Mouse (Mus musculus) fat pad, adult 2 months (tissue): ENCODE measurements around the gene Actr3.
"Not testable (repeated sequence)": the region's sequence is repeated elsewhere in the genome, so short reads cannot be mapped to it uniquely, and the experiment has no call there.

Experiments used
- DNase-seq: peaks from one replicate; pipeline ENCODE4 v3.0.0-alpha.2; 2011; ENCODE audit warnings: low read depth, low spot score; ENCODE audit errors: extremely low read depth

The Actr3 gene

GRCm38 (mm10) chr1:125438826-125439225 is 3.3 kb upstream of the Actr3 start:
- no peak for DNase-seq

GRCm38 (mm10) chr1:125437927-125438326 is 2.4 kb upstream of the Actr3 start:
- no peak for DNase-seq

DNA sequence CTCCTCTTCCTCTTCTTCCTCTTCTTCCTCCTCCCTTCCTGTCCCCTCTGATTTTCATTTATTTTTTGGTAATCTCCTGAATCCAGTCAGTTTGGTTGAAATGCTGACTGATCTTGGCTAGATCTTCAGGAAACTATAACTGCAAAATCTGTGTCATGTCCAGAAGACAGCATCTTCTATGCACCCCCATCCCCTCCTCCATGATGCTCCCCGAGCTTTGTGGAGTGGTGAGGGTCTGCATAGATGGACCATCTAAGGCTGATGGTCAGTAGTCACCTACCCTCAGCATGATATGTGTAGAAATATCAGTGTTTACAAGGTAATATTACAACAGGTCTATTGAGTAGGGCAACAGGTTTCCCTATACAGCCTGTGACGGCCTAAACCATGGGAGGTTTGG is 1.6 kb upstream of the Actr3 start:
- no peak for DNase-seq

DNA sequence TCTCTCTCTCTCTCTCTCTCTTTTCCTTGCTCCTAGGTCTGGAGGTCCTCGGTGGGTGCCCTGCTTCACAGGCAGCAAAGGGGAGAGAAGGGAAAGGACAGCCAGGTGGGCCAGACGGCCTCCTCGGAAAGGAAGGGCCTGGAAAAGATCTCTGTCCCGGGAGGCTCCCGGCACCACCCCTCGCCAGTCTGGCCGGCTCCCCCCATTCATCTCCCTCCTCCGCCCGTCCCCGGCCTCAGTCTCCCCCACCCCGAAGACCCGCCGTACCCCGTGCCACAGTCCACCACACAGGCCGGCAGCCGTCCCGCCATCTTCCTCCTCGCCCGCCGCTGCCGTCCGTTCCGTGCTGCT is 534 bp downstream of the Actr3 start:
- no peak for DNase-seq

- no peak for DNase-seq
Measured at GRCm38 (mm10) chr1:125434485-125435001, 984 bp downstream of the Actr3 start.

DNA sequence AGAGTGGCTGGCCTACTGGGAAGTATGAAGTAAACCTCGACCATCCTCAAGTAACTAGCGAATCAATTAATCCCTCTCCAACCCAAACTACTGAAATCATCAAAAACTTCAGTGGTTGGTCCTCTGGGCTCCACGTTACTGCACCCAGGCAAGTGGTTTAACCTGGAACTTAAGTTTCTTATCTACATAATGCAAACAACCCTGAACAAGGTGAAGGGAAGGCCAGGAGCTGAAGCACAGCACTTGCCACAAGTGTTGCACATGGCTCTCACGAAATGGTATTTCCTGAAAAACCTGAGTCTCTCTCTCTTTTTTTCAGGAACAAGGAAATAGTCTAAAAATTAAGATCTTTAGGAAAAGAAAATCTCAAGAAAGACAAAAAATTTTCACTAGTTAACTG is 4.2 kb downstream of the Actr3 start:
- DNase-seq = no peak

DNA sequence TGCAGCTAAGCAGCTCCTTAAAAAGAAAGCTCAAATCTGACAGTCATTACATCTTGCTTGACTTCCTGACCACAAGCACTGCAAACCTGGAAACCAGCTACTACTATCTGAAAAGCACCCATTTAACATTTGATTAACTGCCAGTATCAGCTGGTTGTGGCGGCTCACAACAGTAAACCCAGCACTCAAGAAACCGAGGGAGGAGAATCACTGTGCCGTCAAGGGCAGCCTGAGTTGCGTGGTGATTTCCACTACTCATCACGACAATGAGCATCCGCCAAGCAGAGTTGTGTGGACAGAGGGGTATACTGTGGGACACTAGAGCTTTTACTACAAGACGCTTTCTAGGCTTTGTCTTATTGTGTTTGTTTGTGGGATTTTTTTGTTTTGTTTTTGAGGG is 4.8 kb downstream of the Actr3 start:
- DNase-seq = no peak

DNA sequence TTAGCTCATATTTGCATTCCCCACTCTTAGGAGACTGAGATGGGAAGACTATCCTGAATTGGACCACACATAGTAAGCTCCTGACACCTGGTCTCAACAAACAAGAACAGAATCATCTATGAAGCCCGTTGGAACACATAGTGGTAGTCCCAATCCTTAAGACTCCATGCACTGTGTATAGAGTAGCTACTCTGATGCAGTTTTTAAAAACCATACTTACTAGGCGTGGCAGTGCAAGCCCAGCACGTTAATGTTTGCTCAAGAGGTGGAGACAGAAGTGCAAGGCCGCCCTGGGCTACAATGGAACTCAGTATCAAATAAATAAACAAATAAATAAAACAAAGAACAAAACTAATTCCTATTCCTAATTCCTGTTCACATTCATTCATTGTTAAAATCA is 5.5 kb downstream of the Actr3 start:
- no peak for DNase-seq

DNA sequence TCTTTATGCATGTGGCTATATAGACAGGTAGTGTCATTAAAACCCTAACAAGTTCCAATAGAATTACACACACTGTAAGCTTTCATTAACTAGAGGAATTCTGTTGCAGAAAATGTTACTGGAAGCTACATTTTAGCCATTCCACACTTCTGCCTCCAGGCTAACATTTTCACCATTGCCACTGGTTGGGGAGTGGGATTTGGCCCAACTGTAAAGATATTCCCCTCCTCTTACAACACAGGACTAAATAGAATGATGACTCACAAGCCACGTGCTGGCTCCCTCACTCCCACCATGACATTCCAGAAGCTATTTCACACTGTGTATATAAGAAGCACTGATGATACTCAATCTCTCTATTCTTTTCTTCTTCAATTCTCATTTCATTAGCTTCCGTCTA is 7.2 kb downstream of the Actr3 start:
- DNase-seq = no peak

DNA sequence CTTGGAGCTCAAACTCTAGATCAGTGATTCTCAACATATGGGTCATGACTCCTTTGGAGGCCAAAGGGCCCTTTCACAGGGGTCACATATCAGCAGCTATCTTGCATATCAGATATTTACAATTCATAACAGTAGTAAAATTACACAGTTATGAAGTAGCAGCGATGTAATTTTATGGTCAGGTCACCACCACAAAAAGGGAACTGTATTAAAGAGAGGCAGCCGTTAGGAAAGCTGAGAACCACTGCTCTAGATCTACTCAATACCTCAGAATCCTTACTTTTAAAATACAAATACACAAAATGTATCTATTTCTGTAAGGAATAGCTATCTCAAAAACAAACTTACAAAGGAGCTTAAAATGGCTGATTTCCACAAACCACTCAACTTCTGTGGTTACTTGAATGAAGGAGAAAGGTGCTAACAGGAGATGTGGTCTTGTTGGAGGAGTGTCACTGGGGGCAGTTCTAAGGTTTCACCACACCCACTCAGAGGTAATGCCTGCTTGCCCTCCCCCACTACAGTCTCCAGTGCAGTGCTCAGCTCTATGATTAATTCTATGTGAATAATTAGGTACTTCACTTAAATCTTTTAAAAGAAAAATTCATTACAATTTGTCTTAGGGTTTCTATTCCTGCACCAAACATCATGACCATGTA is 9.0 kb downstream of the Actr3 start:
- no peak for DNase-seq

DNA sequence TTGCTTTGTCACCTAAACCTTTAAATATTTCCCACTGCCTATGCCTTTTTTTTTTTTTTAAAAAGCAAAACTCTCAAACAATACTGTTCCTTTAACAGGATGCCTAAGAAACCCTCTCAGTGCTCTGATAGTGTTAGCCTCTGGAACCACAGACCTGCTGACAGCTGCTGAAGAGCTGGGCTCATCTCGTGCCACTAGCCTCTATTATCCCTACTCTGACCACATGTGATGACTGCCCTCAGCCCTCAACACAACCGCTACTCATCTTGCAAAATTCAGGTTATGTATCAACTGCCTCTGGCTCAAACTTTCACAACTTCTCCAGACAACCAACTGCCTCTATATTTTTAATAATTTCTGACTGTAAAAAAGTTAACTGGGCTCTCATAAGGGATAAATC is 15.6 kb downstream of the Actr3 start:
- DNase-seq = no peak

DNA sequence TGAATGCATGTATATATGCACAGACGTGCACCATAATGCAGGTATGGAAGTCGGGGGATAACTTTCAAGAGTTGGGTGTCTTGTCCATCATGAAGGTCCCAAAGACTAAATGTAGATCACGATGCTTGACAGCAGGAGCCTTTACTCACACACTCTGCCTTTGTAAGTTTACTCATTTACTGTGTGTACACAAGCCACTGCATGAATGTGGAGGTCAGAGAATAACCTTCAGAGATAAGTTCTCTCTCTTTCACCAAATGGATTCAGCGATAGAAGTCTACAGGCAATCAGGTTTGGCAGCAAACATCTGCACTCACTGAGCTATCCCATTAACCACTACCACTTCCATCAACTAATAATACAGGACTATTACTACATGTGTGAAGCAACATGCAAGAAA is 16.8 kb downstream of the Actr3 start:
- no peak for DNase-seq

DNA sequence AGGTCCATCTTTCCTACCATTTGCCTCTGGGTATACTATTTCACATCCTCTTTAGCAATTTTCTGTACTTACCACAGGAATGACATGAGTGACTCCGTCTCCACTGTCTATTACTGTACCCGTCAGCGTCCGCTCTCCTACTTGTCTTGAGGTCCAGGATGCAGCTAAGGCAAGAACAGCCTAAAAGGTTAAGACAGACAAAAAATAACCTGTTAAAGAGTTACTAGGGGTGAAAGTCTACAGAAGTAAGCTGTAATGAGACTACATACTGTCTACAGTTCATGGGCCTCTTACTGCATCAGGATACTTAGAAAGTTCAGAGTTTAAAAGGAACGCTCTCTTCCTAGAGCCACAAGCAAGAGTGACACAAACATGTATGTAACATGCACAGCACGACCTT is 28.3 kb downstream of the Actr3 start:
- DNase-seq = no peak

- DNase-seq = no peak
Measured at GRCm38 (mm10) chr1:125395391-125395790, 40.1 kb downstream of the Actr3 start.

DNA sequence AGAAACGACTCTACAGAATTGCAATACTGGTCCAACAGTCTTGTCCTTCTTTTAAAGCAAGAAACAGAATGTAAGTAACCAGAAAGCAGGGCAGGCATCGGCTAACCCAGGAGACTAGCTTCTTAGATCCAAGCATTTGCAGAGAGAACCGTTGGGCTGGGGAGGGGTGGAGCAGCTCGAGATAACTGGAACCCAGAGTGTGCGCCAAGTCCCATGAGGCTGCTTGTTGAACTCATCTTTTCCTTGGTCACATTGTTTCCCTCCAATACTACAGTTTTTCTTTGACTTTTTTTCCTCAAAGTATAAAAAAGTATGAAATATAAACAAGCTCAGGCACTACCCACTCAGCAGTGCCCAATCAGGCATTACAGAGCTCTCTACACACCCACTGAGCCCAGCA is 42.2 kb downstream of the Actr3 start:
- DNase-seq = not testable (repeated sequence)

GRCm38 (mm10) chr1:125390065-125390754 is 45.3 kb downstream of the Actr3 start:
- DNase-seq = not testable (repeated sequence)

DNA sequence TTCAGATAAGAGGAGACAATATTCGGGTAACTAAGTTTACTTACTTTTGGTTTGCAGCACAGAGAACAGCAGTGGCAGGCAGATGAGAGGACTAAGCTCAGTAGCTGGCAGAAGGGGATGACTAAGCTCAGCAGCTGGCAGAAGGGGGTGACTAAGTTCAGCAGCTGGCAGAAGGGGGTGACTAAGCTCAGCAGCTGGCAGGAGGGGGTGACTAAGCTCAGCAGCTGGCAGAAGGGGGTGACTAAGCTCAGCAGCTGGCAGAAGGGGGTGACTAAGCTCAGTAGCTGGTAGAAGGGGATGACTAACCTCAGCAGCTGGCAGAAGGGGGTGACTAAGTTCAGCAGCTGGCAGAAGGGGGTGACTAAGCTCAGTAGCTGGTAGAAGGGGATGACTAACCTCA is 45.9 kb downstream of the Actr3 start:
- DNase-seq = not testable (repeated sequence)

- DNase-seq = no peak
Measured at GRCm38 (mm10) chr1:125388370-125388769, 47.2 kb downstream of the Actr3 start.

DNA sequence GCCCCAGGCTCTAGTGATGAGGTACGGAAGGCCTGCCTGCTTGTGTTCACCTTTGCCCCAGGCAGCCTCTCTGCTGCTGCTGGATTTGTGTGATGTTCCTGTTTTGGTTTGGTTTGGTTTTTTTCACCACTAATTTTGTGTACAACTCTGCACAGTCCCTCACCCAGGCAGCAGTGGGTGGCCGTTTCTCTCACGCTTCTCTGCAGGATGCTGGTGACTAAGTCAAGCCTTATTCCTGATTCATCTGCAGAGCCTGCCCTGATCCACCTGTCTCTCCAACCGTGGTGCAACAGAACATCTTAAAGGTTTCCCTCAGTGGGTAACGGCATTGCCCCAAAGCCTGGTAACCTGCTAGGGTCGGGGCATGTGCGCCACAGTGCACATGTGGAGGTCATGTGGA is 49.3 kb downstream of the Actr3 start:
- DNase-seq = no peak

DNA sequence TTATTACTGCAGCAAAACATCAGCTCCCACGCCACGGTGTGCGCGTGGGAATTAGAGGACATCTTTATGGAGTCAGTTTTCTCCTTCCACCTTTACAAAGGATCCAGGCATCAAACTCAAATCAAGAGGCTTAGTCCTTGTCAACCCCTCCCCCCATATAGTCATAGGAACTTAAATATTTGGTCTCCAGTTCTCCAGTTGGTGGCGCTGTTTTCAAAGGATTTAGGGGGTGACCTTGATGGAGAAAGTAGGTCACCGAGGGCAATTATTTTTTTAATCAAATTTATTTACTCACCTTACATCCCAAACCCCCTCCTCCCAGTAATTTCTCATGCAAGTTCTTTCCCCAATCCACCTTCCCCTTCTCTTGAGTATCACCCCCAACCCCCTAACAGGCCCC is 52.9 kb downstream of the Actr3 start:
- no peak for DNase-seq

DNA sequence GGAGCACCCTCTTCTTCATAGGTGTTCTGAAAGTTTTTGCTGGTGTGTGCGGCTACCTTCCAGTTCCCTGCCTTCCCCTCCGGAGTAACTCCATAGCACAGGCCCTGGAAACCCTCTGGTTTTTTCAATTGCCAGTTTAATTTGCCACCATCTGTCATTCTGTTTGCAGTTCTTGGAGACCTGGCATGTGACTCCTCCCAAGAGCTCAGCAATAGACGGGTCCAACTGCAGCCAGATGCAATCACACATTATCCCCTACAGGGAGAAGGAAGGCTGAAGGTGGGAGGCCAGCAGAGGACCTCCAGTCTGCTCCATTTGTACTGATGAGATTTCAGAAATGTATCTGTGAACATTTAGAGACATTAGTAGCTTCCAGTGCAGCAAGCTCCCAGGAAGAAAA is 56.6 kb downstream of the Actr3 start:
- no peak for DNase-seq

- DNase-seq = no peak
Measured at GRCm38 (mm10) chr1:125372855-125373254, 62.7 kb downstream of the Actr3 start.

GRCm38 (mm10) chr1:125370779-125371178 is 64.7 kb downstream of the Actr3 start:
- DNase-seq = no peak
